Mouse (Mus musculus): ENCODE measurements around the gene Paqr4. TPM values are rescaled to one million over a fixed set of nuclear protein-coding genes. Genes with fewer than 3 reads are reported as not detected.

Paqr4 gene
- polyA plus RNA-seq, 1 experiment from 2014 or later, result 26.4 TPM

DNA sequence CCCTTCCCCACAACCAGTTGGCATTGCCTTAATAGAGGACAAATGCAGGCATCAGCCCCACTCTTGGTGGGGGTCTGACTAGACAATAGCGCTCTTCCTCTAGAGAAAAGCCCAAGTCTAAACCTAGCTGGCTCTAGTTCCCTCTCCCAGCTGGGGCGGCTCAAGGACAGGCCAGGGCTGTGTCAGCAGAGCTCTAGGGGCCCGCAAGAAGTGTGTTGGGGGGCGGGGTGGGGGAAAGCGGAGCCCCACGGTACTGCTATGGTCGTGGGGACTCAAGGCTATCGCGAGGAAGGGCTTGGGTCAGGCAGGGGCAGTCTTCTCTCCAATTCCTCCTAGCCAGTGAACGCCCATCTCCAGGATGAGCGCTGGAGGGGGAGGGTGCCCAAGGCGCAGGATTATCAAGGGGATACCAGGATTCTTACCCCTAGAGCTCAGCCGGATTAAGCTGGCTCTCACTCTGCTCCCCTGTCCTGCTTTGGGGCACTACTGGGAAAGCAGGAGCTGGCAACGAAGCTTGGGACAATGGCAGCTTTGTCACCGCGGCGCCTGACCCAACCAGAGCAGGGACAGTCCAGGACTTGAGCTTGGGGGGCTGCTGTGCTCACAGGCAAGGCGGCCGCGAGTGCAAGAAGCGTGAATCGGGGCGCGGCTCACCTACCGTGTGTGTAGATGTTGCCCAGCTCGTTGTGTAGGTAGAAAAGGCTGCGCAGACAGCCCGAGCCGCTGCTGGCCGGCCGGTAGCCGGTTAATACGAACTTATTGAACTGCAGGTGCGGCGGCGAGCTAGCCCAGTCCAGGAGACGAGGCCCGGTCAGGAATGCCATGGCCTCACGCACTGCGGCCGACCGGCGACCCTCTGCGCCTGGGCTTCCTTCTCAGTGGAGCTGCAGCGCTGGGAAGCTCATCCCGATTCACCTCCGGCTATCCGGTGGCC, 1.2 kb downstream of the Paqr4 start:
- H3K9me3 ChIP-seq, result no peaks in the 10 kb centered on the region
- H3K9ac ChIP-seq, result peak overlapping the region; percentile 89
- peaks cover 31% of the 10 kb centered on the region for H3K36me3 ChIP-seq (replicated peaks)
- under 1% methylated on average over 48 of the region's 48 CpGs for WGBS
- peak; percentile 49 for ATAC-seq (ENCODE audit: low FRiP score)
- H3K27ac ChIP-seq, result peak overlapping the region; percentile 48
- peak overlapping the region; percentile 71 for H3K4me3 ChIP-seq (replicated peaks)
- peak overlapping the region; percentile 97 for H3K4me2 ChIP-seq
- H3K4me1 ChIP-seq, result peaks cover 38% of the 10 kb centered on the region
- H3K27me3 ChIP-seq, result peaks cover 65% of the 10 kb centered on the region

DNA sequence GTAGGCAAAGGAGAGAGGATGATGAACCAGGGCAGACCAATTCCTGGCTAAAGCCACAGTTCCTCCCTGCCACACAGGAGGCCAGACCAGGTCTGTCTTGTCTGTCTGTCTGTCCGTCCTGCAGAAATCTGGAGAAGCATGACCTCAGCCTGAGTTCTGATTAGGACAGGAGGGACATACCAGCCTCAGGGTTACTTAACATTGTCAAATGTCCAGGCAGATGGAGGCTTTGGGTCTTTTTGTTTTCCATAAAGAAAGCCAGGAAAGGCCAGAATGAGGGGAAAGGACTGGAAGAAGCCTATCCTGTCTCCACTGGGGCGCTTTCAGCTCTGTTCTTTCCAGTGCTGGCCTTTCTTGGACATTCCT, 1.8 kb downstream of the Paqr4 start:
- 31% methylated on average over 2 of the region's 2 CpGs for WGBS

DNA sequence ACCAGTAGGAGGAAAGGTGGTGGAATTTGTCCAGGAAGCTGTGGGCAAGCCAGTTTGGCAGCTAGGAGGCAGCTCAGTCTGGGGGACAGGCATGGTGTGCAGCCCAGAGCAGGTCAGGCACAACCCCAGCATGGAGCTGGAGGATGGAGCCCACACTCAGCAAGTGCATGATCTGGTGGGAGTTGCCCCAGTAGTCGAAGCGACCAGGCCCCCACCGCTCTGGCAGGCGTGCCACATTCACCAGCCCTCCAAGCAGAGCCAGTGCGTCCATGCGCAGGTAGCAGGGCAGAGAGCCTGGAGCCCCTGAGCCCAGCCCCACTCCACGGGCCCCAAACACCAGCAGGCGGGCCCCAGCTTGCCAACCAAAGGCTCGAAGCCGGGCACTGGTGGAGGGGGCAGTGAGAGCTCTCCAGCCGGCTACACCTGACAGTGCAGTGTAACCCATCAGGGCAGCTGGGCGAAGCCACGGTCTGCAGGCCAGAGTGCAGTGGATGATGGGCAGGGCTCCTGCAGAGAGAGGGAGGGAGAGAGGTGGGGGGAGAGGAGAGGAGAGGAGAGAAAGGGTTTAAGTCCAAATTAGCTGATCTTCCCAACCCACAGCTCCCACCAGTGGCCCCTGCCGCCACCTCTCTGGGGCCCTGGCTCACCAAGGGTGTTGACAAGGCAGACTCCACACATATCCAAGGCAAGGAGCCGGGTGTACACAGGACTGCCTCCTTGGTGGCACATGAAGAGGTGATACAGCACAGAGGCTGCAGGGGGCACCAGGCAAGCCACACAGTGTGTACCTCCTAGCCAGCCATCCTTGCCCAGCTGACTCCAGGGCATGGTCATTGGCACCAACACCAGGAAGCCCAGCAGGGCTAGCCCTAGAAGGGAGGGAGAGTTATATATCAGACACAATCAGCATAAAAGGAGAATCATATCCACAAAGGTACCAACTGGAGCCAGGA, 2.9 kb downstream of the Paqr4 start:
- Histone ChIP-seq H3K27me3 (peaks cover 48% of the 10 kb centered on the region), H3K36me3 (replicated peaks) (peaks cover 41% of the 10 kb centered on the region), H3K9me3 (no peaks in the 10 kb centered on the region), H3K4me2 (no peak overlapping the region), H3K27ac (no peak overlapping the region), H3K4me1 (peaks cover 37% of the 10 kb centered on the region), H3K4me3 (replicated peaks) (0 out of 2 replicates have a peak overlapping the region, but pooled peaks have one; percentile 7), H3K9ac (0 out of 2 replicates have a peak overlapping the region, but pooled peaks have one; percentile 5)
- ATAC-seq (ENCODE audit: low FRiP score), result no peak
- WGBS, result 64% methylated on average over 15 of the region's 15 CpGs

More for the DNA sequence above, 1.8 kb downstream of the Paqr4 start:
- Histone ChIP-seq H3K4me3 (replicated peaks) (peak overlapping the region; percentile 71), H3K4me2 (peak overlapping the region; percentile 97), H3K36me3 (replicated peaks) (peaks cover 37% of the 10 kb centered on the region), H3K27me3 (peaks cover 58% of the 10 kb centered on the region), H3K9ac (peak overlapping the region; percentile 89), H3K27ac (0 out of 2 replicates have a peak overlapping the region, but pooled peaks have one; percentile 25), H3K9me3 (no peaks in the 10 kb centered on the region), H3K4me1 (peaks cover 37% of the 10 kb centered on the region)
- no peak for ATAC-seq (ENCODE audit: low FRiP score)

DNA sequence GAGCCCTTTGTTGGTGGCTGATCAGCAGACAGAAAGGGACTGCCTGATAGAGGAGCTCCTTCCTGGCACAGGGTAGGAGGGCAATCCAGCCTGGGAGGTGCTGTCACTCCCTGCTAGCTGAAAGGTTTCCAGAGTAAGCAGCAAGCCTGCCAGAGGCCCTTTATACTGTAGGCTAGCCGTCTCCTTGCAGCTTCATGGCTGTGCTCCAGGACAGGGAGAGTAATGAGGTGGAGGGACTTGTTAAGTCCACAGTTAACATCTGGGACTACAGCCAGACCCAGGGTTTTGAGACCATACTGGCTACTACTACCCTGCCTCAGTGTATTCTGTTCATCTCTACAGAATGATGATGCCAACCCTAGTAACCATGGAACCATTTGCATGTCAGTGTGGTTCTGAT, 6.3 kb downstream of the Paqr4 start:
- H3K9ac ChIP-seq, result no peak overlapping the region
- H3K4me2 ChIP-seq, result no peak overlapping the region
- 86% methylated on average over 1 of the region's 1 CpGs for WGBS
- no peak overlapping the region for H3K4me3 ChIP-seq (replicated peaks)
- no peak overlapping the region for H3K27ac ChIP-seq
- ATAC-seq (ENCODE audit: low FRiP score), result no peak
- peaks cover 18% of the 10 kb centered on the region for H3K4me1 ChIP-seq
- peaks cover 22% of the 10 kb centered on the region for H3K27me3 ChIP-seq
- no peaks in the 10 kb centered on the region for H3K9me3 ChIP-seq
- peaks cover 45% of the 10 kb centered on the region for H3K36me3 ChIP-seq (replicated peaks)

DNA sequence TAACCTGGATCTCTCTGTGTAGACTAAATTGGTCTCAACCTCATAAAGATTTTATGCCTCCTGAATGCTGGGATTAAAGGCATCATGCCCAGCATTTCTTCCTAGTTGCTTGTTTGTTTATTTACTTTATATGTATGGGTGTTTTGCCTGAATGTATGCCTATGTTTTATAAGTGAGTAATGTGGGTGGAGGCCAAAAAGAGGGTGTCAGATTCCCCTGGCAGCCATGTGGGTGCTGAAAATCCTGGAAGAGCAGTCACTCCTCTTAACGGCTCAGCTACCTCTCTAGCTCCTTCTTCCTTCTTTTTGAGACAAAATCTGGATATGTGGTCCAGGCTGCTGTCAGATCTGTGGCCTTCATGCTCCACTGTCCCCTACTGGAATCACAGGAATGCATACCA, 10.2 kb downstream of the Paqr4 start:
- Histone ChIP-seq H3K4me3 (replicated peaks) (no peak overlapping the region), H3K27ac (no peak overlapping the region), H3K36me3 (replicated peaks) (peaks cover 23% of the 10 kb centered on the region), H3K4me1 (peaks cover 14% of the 10 kb centered on the region), H3K27me3 (no peaks in the 10 kb centered on the region), H3K9me3 (no peaks in the 10 kb centered on the region), H3K4me2 (no peak overlapping the region), H3K9ac (no peak overlapping the region)
- WGBS, result 74% methylated on average over 1 of the region's 1 CpGs
- ATAC-seq (ENCODE audit: low FRiP score), result no peak

DNA sequence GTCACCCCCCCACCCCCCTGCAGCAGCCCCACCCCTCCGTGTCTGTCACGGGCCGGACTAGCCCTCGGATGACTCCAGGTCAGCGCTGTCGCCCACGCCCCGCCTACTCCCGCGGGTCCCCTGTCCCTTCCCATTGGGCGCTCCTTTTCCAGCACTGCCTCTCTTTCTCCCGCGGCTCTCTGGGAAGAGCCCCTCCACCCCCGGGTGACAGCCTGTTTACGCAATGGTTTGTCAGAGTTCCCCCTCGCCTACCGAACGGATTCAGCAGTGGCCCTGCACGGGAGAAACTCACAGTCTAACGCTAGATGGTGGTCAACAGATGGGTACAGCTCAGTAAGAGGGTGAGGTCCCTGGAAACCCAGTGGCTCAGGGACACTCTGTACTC, 13.9 kb downstream of the Paqr4 start:
- ATAC-seq (ENCODE audit: low FRiP score), result peak; percentile 85
- Histone ChIP-seq H3K27me3 (peaks cover 5% of the 10 kb centered on the region; the same call in 1 of the 2 replicates), H3K36me3 (replicated peaks) (no peaks in the 10 kb centered on the region), H3K27ac (peak overlapping the region; percentile 70), H3K4me2 (peak overlapping the region; percentile 88), H3K4me1 (peaks cover 14% of the 10 kb centered on the region), H3K9me3 (no peaks in the 10 kb centered on the region), H3K4me3 (replicated peaks) (peak overlapping the region; percentile 92), H3K9ac (peak overlapping the region; percentile 80)
- under 1% methylated on average over 20 of the region's 20 CpGs for WGBS

DNA sequence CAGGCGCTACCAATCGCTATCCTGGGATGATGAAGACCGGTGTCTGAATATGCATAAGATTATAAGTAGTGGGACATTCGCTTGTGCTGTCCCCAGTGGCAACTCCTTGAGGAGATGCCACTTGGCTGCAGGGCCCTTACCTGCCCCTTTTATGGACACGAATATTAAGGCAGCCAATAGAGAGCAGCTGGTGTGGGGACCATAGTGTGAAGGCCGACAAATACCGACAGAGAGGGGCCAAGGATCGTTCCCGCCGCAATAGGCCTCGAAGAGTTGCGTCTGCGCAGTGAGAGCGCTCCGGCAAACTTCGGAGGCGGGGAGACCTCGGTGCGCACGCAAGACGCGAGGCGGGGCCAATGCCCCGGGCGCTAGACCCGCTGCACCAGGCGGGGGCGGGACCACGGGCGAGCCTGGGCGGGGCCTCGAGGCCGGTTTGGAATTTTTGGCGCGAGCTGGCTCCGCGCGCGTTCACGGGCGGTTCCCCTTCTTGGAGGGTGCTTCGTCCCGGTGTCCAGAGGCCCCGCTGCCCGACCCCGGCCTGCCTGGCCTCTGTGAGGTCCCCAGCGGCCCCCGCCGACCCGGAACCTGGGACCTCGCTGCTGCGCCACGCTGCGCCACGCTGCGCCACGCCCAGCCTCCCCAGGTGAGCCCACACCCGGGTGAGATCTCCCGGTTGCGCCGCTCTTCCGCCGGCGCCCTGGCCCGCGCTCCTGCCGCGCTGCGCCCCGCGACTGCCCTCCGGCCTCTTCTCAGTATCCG, 14.5 kb downstream of the Paqr4 start, which contains the start of gene Pkmyt1:
Gene Pkmyt1 (plus strand): TSS at position 338 of the 759 bp plus-strand sequence.
- H3K4me2 ChIP-seq, result peak within 1 kb of the TSS; percentile 88
- 1% methylated on average over 68 of the region's 73 CpGs for WGBS
- H3K27me3 ChIP-seq, result peaks cover 5% of the 10 kb centered on the region; the same call in 1 of the 2 replicates
- H3K9me3 ChIP-seq, result no peaks in the 10 kb centered on the region
- H3K9ac ChIP-seq, result peak within 1 kb of the TSS; percentile 80
- no peaks in the 10 kb centered on the region for H3K36me3 ChIP-seq (replicated peaks)
- peaks cover 14% of the 10 kb centered on the region for H3K4me1 ChIP-seq
- peak within 1 kb of the TSS; percentile 70 for H3K27ac ChIP-seq
- peak; percentile 95 for ATAC-seq (ENCODE audit: low FRiP score)
- H3K4me3 ChIP-seq (replicated peaks), result peak within 1 kb of the TSS; percentile 92

DNA sequence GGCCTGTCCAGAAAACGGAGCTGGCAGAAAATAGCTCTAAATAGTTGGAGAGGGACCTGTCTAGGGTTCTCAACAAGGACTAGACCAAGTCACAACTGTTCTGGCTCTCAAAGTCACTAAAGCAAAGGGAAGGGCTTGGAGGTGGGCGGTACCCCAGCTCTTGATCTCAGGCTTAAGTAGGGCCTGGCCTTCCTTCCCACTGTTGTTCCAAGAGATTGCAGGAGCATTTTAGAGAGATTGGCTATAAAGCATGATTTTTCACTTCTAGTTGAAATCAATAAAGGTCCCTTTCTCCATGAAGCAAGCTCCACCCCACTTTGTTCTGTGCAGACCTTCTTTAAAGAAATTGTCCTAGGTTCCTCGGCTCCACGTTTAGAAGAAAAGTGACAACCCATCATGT, 15.2 kb downstream of the Paqr4 start:
- Histone ChIP-seq H3K4me1 (peaks cover 14% of the 10 kb centered on the region), H3K36me3 (replicated peaks) (no peaks in the 10 kb centered on the region), H3K27me3 (peaks cover 7% of the 10 kb centered on the region; the same call in 1 of the 2 replicates), H3K9ac (peak overlapping the region; percentile 48), H3K4me2 (peak overlapping the region; percentile 88), H3K27ac (peak overlapping the region; percentile 53; the same call in 1 of the 2 replicates), H3K4me3 (replicated peaks) (peak overlapping the region; percentile 92), H3K9me3 (no peaks in the 10 kb centered on the region)
- no peak for ATAC-seq (ENCODE audit: low FRiP score)
- WGBS, result 69% methylated on average over 4 of the region's 4 CpGs

DNA sequence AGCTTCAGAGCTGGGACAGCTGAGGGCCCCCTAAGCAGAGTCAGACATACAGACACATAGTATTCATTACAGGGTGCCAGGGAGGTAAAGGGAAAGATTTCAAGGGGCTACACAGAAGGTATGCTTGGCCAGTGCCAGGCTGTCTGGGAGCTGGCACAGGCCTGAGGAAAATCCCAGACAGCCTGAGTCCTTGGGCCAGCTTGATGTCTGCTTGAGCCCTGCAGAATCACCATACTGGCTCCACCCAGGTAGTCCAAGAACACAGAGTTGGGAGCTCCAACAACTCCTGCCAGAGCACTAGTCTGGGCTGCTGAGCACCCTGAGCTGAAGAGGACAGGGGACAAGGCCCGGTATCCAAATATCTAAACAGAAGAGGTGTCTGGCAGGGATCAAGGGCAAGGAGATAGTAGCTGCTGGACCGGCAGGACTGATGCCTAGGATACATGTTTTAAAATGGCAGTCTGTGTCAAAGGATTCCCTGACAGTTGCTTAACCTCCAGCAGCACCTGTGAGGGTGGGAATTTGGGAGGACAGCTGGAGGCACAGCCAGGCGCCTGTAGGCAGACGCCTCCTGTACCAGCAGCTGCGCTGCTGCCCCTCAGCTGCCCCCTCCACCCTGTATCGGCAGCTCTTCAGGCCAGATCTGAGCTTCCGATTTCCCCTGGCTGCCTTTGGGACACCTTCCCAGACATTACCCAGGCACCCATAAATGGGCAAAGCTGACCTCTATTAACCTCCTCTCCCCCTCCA, 18.1 kb downstream of the Paqr4 start, which contains the start of gene 1520401A03Rik:
Gene 1520401A03Rik (minus strand): TSS at position 408 of the 750 bp plus-strand sequence.
- no peak within 1 kb of the TSS for H3K27ac ChIP-seq
- no peaks in the 10 kb centered on the region for H3K9me3 ChIP-seq
- no peak within 1 kb of the TSS for H3K4me3 ChIP-seq (replicated peaks)
- H3K4me1 ChIP-seq, result peaks cover 12% of the 10 kb centered on the region
- H3K4me2 ChIP-seq, result no peak within 1 kb of the TSS
- no peak for ATAC-seq (ENCODE audit: low FRiP score)
- H3K36me3 ChIP-seq (replicated peaks), result no peaks in the 10 kb centered on the region
- H3K27me3 ChIP-seq, result peaks cover 10% of the 10 kb centered on the region; the same call in 1 of the 2 replicates
- no peak within 1 kb of the TSS for H3K9ac ChIP-seq
- WGBS, result 86% methylated on average over 7 of the region's 7 CpGs

DNA sequence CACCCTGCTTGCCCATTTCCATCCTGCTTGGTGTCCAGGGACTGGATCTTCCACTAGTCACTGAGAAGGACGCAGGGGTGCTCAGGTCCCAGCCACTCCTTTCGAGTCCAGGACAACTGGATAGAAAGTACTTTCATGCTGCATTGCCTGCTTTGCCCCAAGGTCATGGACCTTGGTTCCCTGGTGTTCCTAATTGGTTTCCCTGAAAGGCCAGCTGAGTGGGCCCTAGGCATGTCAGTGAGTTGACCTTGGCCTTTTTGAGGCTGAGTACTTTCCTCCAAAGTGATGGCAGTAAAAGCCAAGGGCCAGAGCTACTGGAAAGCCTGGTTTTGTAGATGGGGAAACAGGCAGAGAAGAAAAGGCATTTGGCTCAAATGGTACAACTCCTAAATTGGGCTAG, 18.8 kb downstream of the Paqr4 start:
- 90% methylated on average over 2 of the region's 2 CpGs for WGBS
- H3K4me3 ChIP-seq (replicated peaks), result no peak overlapping the region
- H3K27ac ChIP-seq, result no peak overlapping the region
- peaks cover 10% of the 10 kb centered on the region; the same call in 1 of the 2 replicates for H3K27me3 ChIP-seq
- no peak for ATAC-seq (ENCODE audit: low FRiP score)
- H3K4me1 ChIP-seq, result peaks cover 8% of the 10 kb centered on the region
- no peak overlapping the region for H3K4me2 ChIP-seq
- no peaks in the 10 kb centered on the region for H3K9me3 ChIP-seq
- no peak overlapping the region for H3K9ac ChIP-seq
- no peaks in the 10 kb centered on the region for H3K36me3 ChIP-seq (replicated peaks)

DNA sequence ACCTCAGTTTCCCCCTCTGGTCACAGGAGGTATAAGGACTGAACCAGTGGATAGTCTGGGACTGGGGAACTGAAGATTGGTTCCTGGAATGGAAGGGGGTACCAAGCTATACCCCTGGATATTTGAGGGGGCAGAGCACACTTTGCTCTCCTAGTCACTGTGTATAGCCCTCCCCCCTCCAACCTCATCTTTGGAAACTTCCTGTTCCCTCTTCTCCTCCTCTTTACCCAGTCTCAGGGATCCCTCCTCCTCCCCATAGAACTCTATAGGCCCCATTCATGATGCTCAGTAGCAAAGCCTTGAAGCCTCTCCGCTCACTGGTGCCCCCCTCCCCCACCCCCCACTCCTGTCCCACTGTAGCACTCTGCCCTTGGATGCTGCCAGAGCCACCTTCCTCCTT, 21.2 kb downstream of the Paqr4 start:
- peaks cover 10% of the 10 kb centered on the region; the same call in 1 of the 2 replicates for H3K27me3 ChIP-seq
- no peak for ATAC-seq (ENCODE audit: low FRiP score)
- WGBS, result 0% methylated on average over 1 of the region's 1 CpGs
- H3K36me3 ChIP-seq (replicated peaks), result no peaks in the 10 kb centered on the region
- H3K9ac ChIP-seq, result no peak overlapping the region
- no peak overlapping the region for H3K4me3 ChIP-seq (replicated peaks)
- H3K4me1 ChIP-seq, result no peaks in the 10 kb centered on the region
- no peak overlapping the region for H3K27ac ChIP-seq
- no peaks in the 10 kb centered on the region for H3K9me3 ChIP-seq
- H3K4me2 ChIP-seq, result no peak overlapping the region
